Mouse (Mus musculus): ENCODE data around the gene Rreb1.

GRCm38 (mm10) chr13:37827996-37828579 lies 49.9 kb downstream of the Rreb1 start:
- no peak for TF ChIP-seq CTCF (IDR thresholded peaks at IDR 0.05; ENCODE audit: control insufficient read depth, insufficient read depth, insufficient read length)
- no peak for TF ChIP-seq MYOG (IDR thresholded peaks at IDR 0.05; ENCODE audit: control insufficient read depth, extremely low read depth, insufficient read length)
- TF ChIP-seq MYOD1 (IDR thresholded peaks at IDR 0.05; ENCODE audit: control insufficient read depth, insufficient read length, low read depth), result no peak

Measured in C2C12 (cell line).